ENCODE assay signal across 23 mouse cellular contexts in genomic region chr7:114083760-114084159, GRCm38 (mm10). TPM values are rescaled to one million over a fixed set of nuclear protein-coding genes. Genes with fewer than 3 reads are reported as not detected.
DNase-seq lines count a peak whose midpoint lies in the region; ATAC-seq and TF ChIP-seq lines count a peak whose summit lies in the region.
"Had no signal": no experiment of that assay in that cellular context is flagged by ENCODE, and none has a peak within 500 bp of the region (broad histone marks: within the 10 kb centered on the region; RNA-seq: fewer than 3 reads in every experiment).

No protein-coding gene starts in this region.

- no peak overlapping the region for H3K4me2 ChIP-seq in midbrain, postnatal 0 days (ENCODE audit: low read depth, low read length, poor library complexity, severe bottlenecking)
- no peak overlapping the region for H3K4me2 ChIP-seq in forebrain, embryonic 16.5 days (ENCODE audit: low read length)
- H3K4me2 ChIP-seq: embryonic facial prominence, embryonic 13.5 days; forebrain, embryonic 13.5 days; heart, embryonic 15.5 days; hindbrain, embryonic 13.5 days had no signal

- no peak overlapping the region for H3K4me3 ChIP-seq in spleen, adult 2 months (ENCODE audit: extremely low read depth, insufficient read depth, insufficient read length)
- no peak overlapping the region for H3K4me3 ChIP-seq in midbrain, postnatal 0 days (ENCODE audit: low read depth, low read length)
- no peak overlapping the region for H3K4me3 ChIP-seq in forebrain, embryonic 16.5 days (replicated peaks; ENCODE audit: low read length)
- H3K4me3 ChIP-seq: embryonic facial prominence, embryonic 13.5 days; forebrain, embryonic 13.5 days; gastrocnemius, adult 2 months; heart, embryonic 10.5 days; heart, embryonic 15.5 days; hindbrain, embryonic 13.5 days had no signal

- peak; percentile 67 for ATAC-seq in CD4-positive, CD25-positive, alpha-beta regulatory T cell, adult 4 months
- peak; percentile 60 for ATAC-seq in inflammation-experienced regulatory T-cells, adult 6 months
- no peak for ATAC-seq in midbrain, postnatal 0 days (ENCODE audit: low FRiP score)
- no peak for ATAC-seq in forebrain, embryonic 16.5 days
- ATAC-seq: forebrain, embryonic 13.5 days; hindbrain, postnatal 0 days; Patski had no signal

- DNase-seq in spleen, adult 2 months (ENCODE audit: low read depth in 1 of 2, low spot score in 2 of 2): peak; percentile 64 to 70
- DNase-seq in spleen, adult 12 weeks (ENCODE audit: low spot score): no peak
- DNase-seq in gastrocnemius, adult 8-10 months (ENCODE audit: low spot score in 2 of 2): no peak
- no peak for DNase-seq in midbrain, postnatal 0 days (ENCODE audit: low spot score)
- DNase-seq: adrenal gland, adult 2 months; adrenal gland, postnatal 25 days; cerebellum, adult 18-20 months; cerebellum, adult 9-11 months; cerebellum, postnatal 36 days; gastrocnemius, adult 2 months; gastrocnemius, postnatal 36 days; heart, adult 18-20 months; heart, postnatal 14 days had no signal

- peaks cover 47% of the 10 kb centered on the region for H3K4me1 ChIP-seq in spleen, adult 2 months (ENCODE audit: control insufficient read depth, insufficient read depth, insufficient read length)
- H3K4me1 ChIP-seq in midbrain, postnatal 0 days (ENCODE audit: insufficient read depth, low read length): peaks cover 3% of the 10 kb centered on the region; the same call in 1 of the 2 replicates
- no peaks in the 10 kb centered on the region; the same call in 1 of the 2 replicates for H3K4me1 ChIP-seq in forebrain, embryonic 16.5 days (replicated peaks; ENCODE audit: control insufficient read depth, insufficient read depth, low read length)

- H3K9me3 ChIP-seq in midbrain, postnatal 0 days (ENCODE audit: low read length): no peaks in the 10 kb centered on the region
- H3K9me3 ChIP-seq in forebrain, embryonic 16.5 days (ENCODE audit: control insufficient read depth, low read length): no peaks in the 10 kb centered on the region
- H3K9me3 ChIP-seq: embryonic facial prominence, embryonic 13.5 days; forebrain, embryonic 13.5 days; heart, embryonic 10.5 days; heart, embryonic 15.5 days; hindbrain, embryonic 13.5 days had no signal

- peak overlapping the region; percentile 42; the same call in 1 of the 2 replicates for H3K27ac ChIP-seq in spleen, adult 2 months (ENCODE audit: insufficient read depth, low read length)
- H3K27ac ChIP-seq in midbrain, postnatal 0 days (ENCODE audit: low read depth, low read length): no peak overlapping the region
- H3K27ac ChIP-seq in forebrain, embryonic 16.5 days (ENCODE audit: low read length): no peak overlapping the region
- H3K27ac ChIP-seq: embryonic facial prominence, embryonic 13.5 days; forebrain, embryonic 13.5 days; gastrocnemius, adult 2 months; heart, embryonic 10.5 days; heart, embryonic 15.5 days; hindbrain, embryonic 13.5 days; hindbrain, postnatal 0 days had no signal

- no peaks in the 10 kb centered on the region; the same call in 1 of the 2 replicates for H3K36me3 ChIP-seq in spleen, adult 2 months (ENCODE audit: control insufficient read depth, insufficient read depth, low read length)
- no peaks in the 10 kb centered on the region for H3K36me3 ChIP-seq in midbrain, postnatal 0 days (ENCODE audit: insufficient read depth, low read length)
- H3K36me3 ChIP-seq in forebrain, embryonic 16.5 days (ENCODE audit: control insufficient read depth, insufficient read depth): no peaks in the 10 kb centered on the region
- H3K36me3 ChIP-seq: embryonic facial prominence, embryonic 13.5 days; heart, embryonic 10.5 days; heart, embryonic 15.5 days; hindbrain, embryonic 13.5 days had no signal

- no peak for TF ChIP-seq POLR2A in spleen, adult 2 months (IDR thresholded peaks at IDR 0.05; ENCODE audit: low read depth, low read length)

- no peak for TF ChIP-seq CTCF in spleen, adult 2 months (IDR thresholded peaks at IDR 0.05; ENCODE audit: extremely low read depth, insufficient read depth, insufficient read length, insufficient replicate concordance)
- no peak for TF ChIP-seq CTCF in midbrain, postnatal 0 days (IDR thresholded peaks at IDR 0.05)

- 26% methylated on average over 3 of the region's 3 CpGs for WGBS in spleen, adult 2 months
- 75% methylated on average over 3 of the region's 3 CpGs for WGBS in midbrain, postnatal 0 days
- 70% methylated on average over 3 of the region's 3 CpGs for WGBS in forebrain, embryonic 16.5 days

- H3K27me3 ChIP-seq in spleen, adult 2 months (ENCODE audit: control insufficient read depth, insufficient read depth, low read length): no peaks in the 10 kb centered on the region
- no peaks in the 10 kb centered on the region for H3K27me3 ChIP-seq in midbrain, postnatal 0 days (ENCODE audit: insufficient read depth, low read length)
- no peaks in the 10 kb centered on the region for H3K27me3 ChIP-seq in forebrain, embryonic 16.5 days (replicated peaks; ENCODE audit: control insufficient read depth, insufficient read depth, low read length)
- H3K27me3 ChIP-seq: embryonic facial prominence, embryonic 13.5 days; forebrain, embryonic 13.5 days; heart, embryonic 15.5 days; hindbrain, embryonic 13.5 days; Patski had no signal

- no peak overlapping the region for H3K9ac ChIP-seq in midbrain, postnatal 0 days (replicated peaks; ENCODE audit: low read length, poor library complexity, severe bottlenecking)
- no peak overlapping the region for H3K9ac ChIP-seq in forebrain, embryonic 16.5 days (replicated peaks; ENCODE audit: low read depth, low read length)
- H3K9ac ChIP-seq: embryonic facial prominence, embryonic 13.5 days; forebrain, embryonic 13.5 days; heart, embryonic 15.5 days; hindbrain, embryonic 13.5 days had no signal

RNA-seq across cellular contexts. Expression of gene Rras2, which starts 33.8 kb away (rescaled TPM):
- polyA plus RNA-seq in spleen, adult 2 months (2012; rRNA removed): 14.4 and 29.0 TPM in 2 replicates
- 10 to 100 TPM in 1 of 2 experiments, 1 to 10 TPM in 1; 7.8 to 11.1 TPM for polyA plus RNA-seq in CD4-positive, CD25-positive, alpha-beta regulatory T cell, adult 4 months (2017; shearing (Covaris generic))
- 1 to 10 TPM; 3.3 to 5.3 (median 4.5) TPM for polyA plus RNA-seq in inflammation-experienced regulatory T-cells, adult 6 months (2017; shearing (Covaris generic))
- 10 to 100 TPM; 12.4 to 15.0 (median 13.6) TPM for total RNA-seq in gastrocnemius, adult 8-10 months (2022)
- 41.3 and 58.7 TPM in 2 replicates for total RNA-seq in midbrain, postnatal 0 days (2014; rRNA removed)
- 21.4 and 22.5 TPM in 2 replicates for polyA plus RNA-seq in midbrain, postnatal 0 days (2015; fragmentation: Nextera tagmentation; extraction: Ambion mirVana)
- 23.6 and 23.8 TPM in 2 replicates for polyA plus RNA-seq in forebrain, embryonic 16.5 days (2015; fragmentation: Nextera tagmentation; extraction: Ambion mirVana)

Comparison
In these comparisons a context has a peak if more than half of its experiments do, and no peak if none do; other contexts are left out.
1. DNase-seq: peak in spleen, adult 2 months (2 of 2); none in spleen, adult 12 weeks (single experiment), gastrocnemius, adult 8-10 months (0 of 2) and midbrain, postnatal 0 days (single experiment).
2. ATAC-seq: peak in CD4-positive, CD25-positive, alpha-beta regulatory T cell, adult 4 months (single experiment) and inflammation-experienced regulatory T-cells, adult 6 months (single experiment); none in midbrain, postnatal 0 days (single experiment) and forebrain, embryonic 16.5 days (single experiment).